Comparison of ENCODE assay signal across 8 mouse cellular contexts in genomic region chr5:30709744-30710383, GRCm38 (mm10). TPM values are rescaled to one million over a fixed set of nuclear protein-coding genes. Genes with fewer than 3 reads are reported as not detected.
DNase-seq lines count a peak whose midpoint lies in the region; ATAC-seq lines count a peak whose summit lies in the region.
"Had no signal": no experiment of that assay in that cellular context is flagged by ENCODE, and none has a peak within 500 bp of the region (broad histone marks: within the 10 kb centered on the region; RNA-seq: fewer than 3 reads in every experiment).

No protein-coding gene starts in this region.

- no peaks in the 10 kb centered on the region for H3K36me3 ChIP-seq in heart, embryonic 10.5 days
- H3K36me3 ChIP-seq: midbrain, embryonic 12.5 days had no signal

- WGBS in heart, embryonic 10.5 days = 10% methylated on average over 13 of the region's 13 CpGs

- H3K9me3 ChIP-seq in heart, embryonic 10.5 days = no peaks in the 10 kb centered on the region
- H3K9me3 ChIP-seq: midbrain, embryonic 12.5 days had no signal

- no peak overlapping the region for H3K4me3 ChIP-seq in heart, embryonic 10.5 days

- DNase-seq in CD8-positive naive resting alpha-beta T cell, adult 2 months (ENCODE audit: low read depth in 2 of 2, low spot score in 2 of 2) = peak; percentile 45 to 69
- DNase-seq in WW6 (ENCODE audit: low read depth, low spot score) = peak; percentile 56
- peak; percentile 86 for DNase-seq in heart, embryonic 10.5 days (ENCODE audit: low spot score)
- DNase-seq in layer of hippocampus, adult 9-11 months = peak; percentile 78
- DNase-seq in lung, postnatal 4 days = peak; percentile 67 to 85
- DNase-seq in spleen, adult 12 weeks (ENCODE audit: low spot score) = peak; percentile 27

- ATAC-seq in common myeloid progenitor, adult 5-6 weeks (replicated peaks; ENCODE audit: low read depth, poor library complexity, severe bottlenecking) = peak; percentile 62

- no peak overlapping the region for H3K27ac ChIP-seq in heart, embryonic 10.5 days

- H3K27me3 ChIP-seq in heart, embryonic 10.5 days (ENCODE audit: insufficient read depth, poor library complexity, severe bottlenecking) = peaks cover 60% of the 10 kb centered on the region

- H3K4me1 ChIP-seq in heart, embryonic 10.5 days = peaks cover 28% of the 10 kb centered on the region

RNA-seq across cellular contexts. Expression of gene Dpysl5, which starts 1.5 kb away (rescaled TPM):
- not detected in 2 replicates for total RNA-seq in common myeloid progenitor, adult 5-6 weeks (2017)
- 4.0 and 5.6 TPM in 2 replicates for polyA plus RNA-seq in heart, embryonic 10.5 days (2016; fragmentation: Nextera tagmentation; extraction: Ambion mirVana)

RNA-seq across cellular contexts. Expression of gene Cenpa, which starts 43.3 kb away (rescaled TPM):
- 107 and 123 TPM in 2 replicates for total RNA-seq in common myeloid progenitor, adult 5-6 weeks (2017)
- polyA plus RNA-seq in heart, embryonic 10.5 days (2016; fragmentation: Nextera tagmentation; extraction: Ambion mirVana) = 323 and 372 TPM in 2 replicates

Comparison
In these comparisons a context has a peak if more than half of its experiments do, and no peak if none do; other contexts are left out.
1. DNase-seq: peak in every context shown above with its lines; median percentile 86 in heart, embryonic 10.5 days; 78 in layer of hippocampus, adult 9-11 months; 76 in lung, postnatal 4 days; 57 in CD8-positive naive resting alpha-beta T cell, adult 2 months; 56 in WW6; 27 in spleen, adult 12 weeks.